Mouse (Mus musculus): ENCODE data around the gene Hsd17b11.

DNA sequence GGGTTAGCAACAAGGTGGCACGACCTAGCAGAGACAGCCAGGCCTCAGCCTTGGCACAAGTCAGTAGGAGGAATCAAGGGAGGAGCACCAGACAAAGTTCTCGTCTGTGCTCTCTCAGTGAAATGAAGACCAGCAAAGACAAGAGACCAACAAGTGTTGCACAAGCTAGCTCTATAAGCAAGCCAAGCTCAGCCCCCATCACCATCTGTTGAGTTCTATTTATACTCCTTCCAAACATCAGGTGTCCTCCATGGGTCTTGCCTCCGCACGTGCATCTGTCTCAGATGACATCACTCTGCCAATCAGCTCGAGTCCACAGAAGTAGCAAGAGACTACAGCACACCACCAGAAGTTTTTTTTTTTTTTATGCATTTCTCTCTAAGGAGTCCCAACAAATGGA lies 67.1 kb downstream of the Hsd17b11 start:
- TF ChIP-seq CTCF (IDR thresholded peaks at IDR 0.05; ENCODE audit: borderline replicate concordance, control insufficient read depth, extremely low read depth, insufficient read depth, low read length, poor library complexity) (no peak), POLR2A (IDR thresholded peaks at IDR 0.05; ENCODE audit: control insufficient read depth, extremely low read depth, insufficient read depth, low read length, poor library complexity) (no peak)
